Mouse (Mus musculus): ENCODE results near the gene Snrnp35.

- TF ChIP-seq CTCF (IDR thresholded peaks at IDR 0.05) = peak; percentile 49
- no peak for TF ChIP-seq EP300 (IDR thresholded peaks at IDR 0.05)
Measured at GRCm38 (mm10) chr5:124446301-124446881, 36.5 kb upstream of the Snrnp35 start.
